Mouse (Mus musculus): ENCODE measurements around the gene Slc27a3.

GRCm38 (mm10) chr3:90367001-90367632 lies 22.6 kb downstream of the Slc27a3 start:
- no peak for TF ChIP-seq CTCF (IDR thresholded peaks at IDR 0.05; ENCODE audit: low read depth)
- no peak for TF ChIP-seq EP300 (IDR thresholded peaks at IDR 0.05; ENCODE audit: low read depth)
